ENCODE assay signal across 8 mouse cellular contexts in genomic region chr1:166043451-166044149, GRCm38 (mm10). TPM values are rescaled to one million over a fixed set of nuclear protein-coding genes. Genes with fewer than 3 reads are reported as not detected.
DNase-seq lines count a peak whose midpoint lies in the region; ATAC-seq lines count a peak whose summit lies in the region.

No protein-coding gene starts in this region.

- H3K4me2 ChIP-seq in heart, embryonic 11.5 days = peak overlapping the region; percentile 4; the same call in 1 of the 2 replicates
- no peak overlapping the region for H3K4me2 ChIP-seq in stomach, embryonic 16.5 days (ENCODE audit: low read depth, low read length)

- no peak for ATAC-seq in heart, embryonic 11.5 days (replicated peaks; ENCODE audit: insufficient number of reproducible peaks, low FRiP score, low TSS enrichment)
- ATAC-seq in common myeloid progenitor, adult 5-6 weeks (replicated peaks; ENCODE audit: low read depth, poor library complexity, severe bottlenecking) = peak; percentile 51
- peak; percentile 32; the same call in 1 of the 2 replicates for ATAC-seq in stomach, embryonic 16.5 days (ENCODE audit: insufficient read depth, low FRiP score)

- no peak overlapping the region for H3K4me3 ChIP-seq in heart, embryonic 11.5 days (ENCODE audit: low read depth, low read length)
- H3K4me3 ChIP-seq in stomach, embryonic 16.5 days (replicated peaks; ENCODE audit: low read length) = no peak overlapping the region

- no peak for DNase-seq in heart, postnatal 4 days
- DNase-seq in 3134 (ENCODE audit: extremely low read depth, insufficient read length, low spot score) = peak; percentile 77
- DNase-seq in layer of hippocampus, postnatal 14 days (ENCODE audit: low spot score in 2 of 2) = peak; percentile 19 to 37
- no peak for DNase-seq in adrenal gland, adult (ENCODE audit: inconsistent age in 2 of 2, low spot score in 1 of 2)
- no peak for DNase-seq in adrenal gland, adult 18-20 months (ENCODE audit: low spot score in 2 of 2)

- H3K27ac ChIP-seq in heart, embryonic 11.5 days (ENCODE audit: low read depth, low read length) = no peak overlapping the region
- H3K27ac ChIP-seq in stomach, embryonic 16.5 days (ENCODE audit: low read length) = no peak overlapping the region

- H3K9ac ChIP-seq in heart, embryonic 11.5 days (ENCODE audit: low read depth, low read length) = no peak overlapping the region
- no peak overlapping the region for H3K9ac ChIP-seq in stomach, embryonic 16.5 days (ENCODE audit: low read length)

- no peaks in the 10 kb centered on the region for H3K9me3 ChIP-seq in heart, embryonic 11.5 days (replicated peaks; ENCODE audit: control insufficient read depth, low read length)
- no peaks in the 10 kb centered on the region for H3K9me3 ChIP-seq in stomach, embryonic 16.5 days (replicated peaks; ENCODE audit: control insufficient read depth, low read length)

- peaks cover 3% of the 10 kb centered on the region; the same call in 1 of the 2 replicates for H3K27me3 ChIP-seq in heart, embryonic 11.5 days (ENCODE audit: control insufficient read depth, insufficient read depth, low read length)
- H3K27me3 ChIP-seq in stomach, embryonic 16.5 days (ENCODE audit: control insufficient read depth, insufficient read depth, low read length) = 0 out of 2 replicates have a peak, but pooled peaks cover 3% of the 10 kb centered on the region

- H3K4me1 ChIP-seq in heart, embryonic 11.5 days (ENCODE audit: control insufficient read depth, insufficient read depth, low read length) = peaks cover 15% of the 10 kb centered on the region
- H3K4me1 ChIP-seq in stomach, embryonic 16.5 days (ENCODE audit: control insufficient read depth, insufficient read depth, low read length) = peaks cover 13% of the 10 kb centered on the region; the same call in 1 of the 2 replicates

- no peaks in the 10 kb centered on the region for H3K36me3 ChIP-seq in heart, embryonic 11.5 days (ENCODE audit: control insufficient read depth, insufficient read depth, low read length)
- H3K36me3 ChIP-seq in stomach, embryonic 16.5 days (ENCODE audit: control insufficient read depth, insufficient read depth, low read length) = no peaks in the 10 kb centered on the region

- 51% methylated on average over 21 of the region's 21 CpGs for WGBS in heart, embryonic 11.5 days (ENCODE audit: insufficient replicate concordance)
- WGBS in stomach, embryonic 16.5 days = 62% methylated on average over 21 of the region's 21 CpGs

RNA-seq across cellular contexts. Expression of gene Pou2f1, which starts 41.1 kb away (rescaled TPM):
- 16.7 and 17.3 TPM in 2 replicates for polyA plus RNA-seq in heart, embryonic 11.5 days (2014; fragmentation: Nextera tagmentation; extraction: Ambion mirVana)
- total RNA-seq in heart, postnatal 4 days (2021) = 10 to 100 TPM; 15.0 to 18.4 TPM
- total RNA-seq in common myeloid progenitor, adult 5-6 weeks (2017) = 15.9 and 25.9 TPM in 2 replicates
- 10 to 100 TPM; 16.6 to 17.7 TPM for total RNA-seq in layer of hippocampus, postnatal 14 days (2021)
- polyA plus RNA-seq in stomach, embryonic 16.5 days (2015; fragmentation: Nextera tagmentation; extraction: Ambion mirVana) = 9.4 and 10.2 TPM in 2 replicates
- total RNA-seq in adrenal gland, adult 18-20 months (2021) = 1 to 10 TPM; 8.2 to 8.4 TPM

Comparison
In these comparisons a context has a peak if more than half of its experiments do, and no peak if none do; other contexts are left out.
1. DNase-seq: peak in 3134 (single experiment) and layer of hippocampus, postnatal 14 days (2 of 2); none in heart, postnatal 4 days (single experiment), adrenal gland, adult (0 of 2) and adrenal gland, adult 18-20 months (0 of 2).